Mouse (Mus musculus): ENCODE data around the gene Ptprg. TPM values are rescaled to one million over a fixed set of nuclear protein-coding genes. Genes with fewer than 3 reads are reported as not detected.

The Ptprg gene
- polyA plus RNA-seq, 1 experiment: 12.1 TPM

DNA sequence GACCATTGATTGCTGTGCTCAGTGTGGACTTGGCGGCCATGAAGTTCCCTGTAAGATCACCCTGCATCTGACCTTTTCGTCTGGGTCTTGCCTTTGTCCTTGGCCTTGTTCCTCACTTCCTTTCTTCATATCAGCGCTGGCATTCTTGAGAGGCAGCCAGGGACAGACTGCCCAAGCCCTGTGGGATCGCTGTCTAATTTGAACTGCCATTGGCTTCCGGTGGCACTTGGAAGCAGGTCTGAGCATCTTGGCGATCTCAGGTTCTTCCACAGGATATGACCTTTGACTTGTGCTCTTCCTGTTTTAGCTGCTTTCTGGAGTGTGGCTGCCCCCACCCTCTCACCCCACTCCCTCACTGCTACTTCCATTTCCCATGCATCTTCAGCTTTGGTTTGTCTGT lies 315.3 kb downstream of the Ptprg start:
- no peak overlapping the region for H3K4me3 ChIP-seq (ENCODE audit: control insufficient read depth, low read depth, low read length)
- no peaks in the 10 kb centered on the region for H3K36me3 ChIP-seq (ENCODE audit: control insufficient read depth, insufficient read depth, low read length)
- peaks cover 4% of the 10 kb centered on the region; the same call in 1 of the 2 replicates for H3K4me1 ChIP-seq (ENCODE audit: control insufficient read depth, insufficient read depth, low read length)
- no peaks in the 10 kb centered on the region for H3K27me3 ChIP-seq (ENCODE audit: control insufficient read depth, insufficient read depth, low read length)
- TF ChIP-seq POLR2A (IDR thresholded peaks at IDR 0.05; ENCODE audit: control insufficient read depth, low read depth, low read length) (no peak), CTCF (IDR thresholded peaks at IDR 0.05; ENCODE audit: control insufficient read depth, insufficient read depth, insufficient replicate concordance, low read depth, low read length) (no peak)
- H3K27ac ChIP-seq (ENCODE audit: control insufficient read depth, insufficient read depth, low read depth, low read length): no peak overlapping the region

DNA sequence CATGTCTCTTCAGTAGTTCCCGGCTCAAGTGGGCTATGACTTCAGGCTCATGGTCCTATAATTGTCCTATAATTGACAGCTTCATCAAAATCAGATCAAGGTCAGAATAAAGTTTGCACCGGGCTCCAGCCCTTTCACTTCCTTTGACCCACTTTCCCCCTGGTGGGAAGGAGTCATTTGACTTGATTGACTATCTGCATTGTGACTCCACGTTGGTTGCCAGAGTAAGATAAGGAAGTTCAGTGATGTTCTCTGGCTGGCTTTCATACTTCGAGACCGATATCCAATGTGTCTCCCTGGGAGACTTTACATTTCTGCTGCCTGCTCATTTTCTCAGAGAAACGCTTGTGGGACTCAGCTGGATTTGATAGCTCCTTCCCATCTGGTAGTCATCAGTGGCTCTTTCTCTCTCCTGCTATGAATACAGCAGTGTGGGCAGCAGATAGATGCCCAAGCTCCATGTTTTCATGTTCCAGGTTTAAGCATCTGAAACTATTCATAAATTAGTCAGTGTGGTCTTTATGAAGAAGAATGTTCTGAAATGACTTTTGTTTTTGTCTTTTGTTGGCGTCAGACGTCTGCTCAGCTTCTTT lies 318.5 kb downstream of the Ptprg start:
- no peaks in the 10 kb centered on the region for H3K27me3 ChIP-seq (ENCODE audit: control insufficient read depth, insufficient read depth, low read length)
- no peaks in the 10 kb centered on the region for H3K36me3 ChIP-seq (ENCODE audit: control insufficient read depth, insufficient read depth, low read length)
- peaks cover 4% of the 10 kb centered on the region; the same call in 1 of the 2 replicates for H3K4me1 ChIP-seq (ENCODE audit: control insufficient read depth, insufficient read depth, low read length)
- no peak overlapping the region for H3K4me3 ChIP-seq (ENCODE audit: control insufficient read depth, low read depth, low read length)
- no peak overlapping the region for H3K27ac ChIP-seq (ENCODE audit: control insufficient read depth, insufficient read depth, low read depth, low read length)
- no peak for TF ChIP-seq POLR2A (IDR thresholded peaks at IDR 0.05; ENCODE audit: control insufficient read depth, low read depth, low read length)
- no peak for TF ChIP-seq CTCF (IDR thresholded peaks at IDR 0.05; ENCODE audit: control insufficient read depth, insufficient read depth, insufficient replicate concordance, low read depth, low read length)

DNA sequence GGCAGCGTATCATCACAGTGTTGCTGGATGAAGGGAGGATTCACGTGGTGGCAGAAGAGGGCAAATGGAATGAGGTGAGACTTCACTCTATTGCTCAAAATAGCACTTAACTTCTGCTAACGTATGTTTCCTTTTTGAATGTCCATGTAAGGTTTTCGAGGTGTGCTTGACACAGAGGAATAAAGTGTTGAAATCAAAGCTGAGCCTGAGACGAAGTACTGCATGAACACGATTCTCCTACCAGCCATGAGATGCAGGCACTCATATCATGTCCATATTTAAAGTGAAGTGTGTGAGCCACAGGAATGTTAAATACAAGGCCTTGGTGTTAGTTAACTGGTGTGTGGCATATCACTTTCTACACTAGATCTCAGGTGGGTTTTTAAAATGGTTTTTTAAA lies 320.9 kb downstream of the Ptprg start:
- TF ChIP-seq CTCF (IDR thresholded peaks at IDR 0.05; ENCODE audit: control insufficient read depth, insufficient read depth, insufficient replicate concordance, low read depth, low read length) (no peak), POLR2A (IDR thresholded peaks at IDR 0.05; ENCODE audit: control insufficient read depth, low read depth, low read length) (no peak)
- H3K4me1 ChIP-seq (ENCODE audit: control insufficient read depth, insufficient read depth, low read length): no peaks in the 10 kb centered on the region
- no peak overlapping the region for H3K27ac ChIP-seq (ENCODE audit: control insufficient read depth, insufficient read depth, low read depth, low read length)
- H3K4me3 ChIP-seq (ENCODE audit: control insufficient read depth, low read depth, low read length): no peak overlapping the region
- H3K36me3 ChIP-seq (ENCODE audit: control insufficient read depth, insufficient read depth, low read length): no peaks in the 10 kb centered on the region
- H3K27me3 ChIP-seq (ENCODE audit: control insufficient read depth, insufficient read depth, low read length): no peaks in the 10 kb centered on the region

DNA sequence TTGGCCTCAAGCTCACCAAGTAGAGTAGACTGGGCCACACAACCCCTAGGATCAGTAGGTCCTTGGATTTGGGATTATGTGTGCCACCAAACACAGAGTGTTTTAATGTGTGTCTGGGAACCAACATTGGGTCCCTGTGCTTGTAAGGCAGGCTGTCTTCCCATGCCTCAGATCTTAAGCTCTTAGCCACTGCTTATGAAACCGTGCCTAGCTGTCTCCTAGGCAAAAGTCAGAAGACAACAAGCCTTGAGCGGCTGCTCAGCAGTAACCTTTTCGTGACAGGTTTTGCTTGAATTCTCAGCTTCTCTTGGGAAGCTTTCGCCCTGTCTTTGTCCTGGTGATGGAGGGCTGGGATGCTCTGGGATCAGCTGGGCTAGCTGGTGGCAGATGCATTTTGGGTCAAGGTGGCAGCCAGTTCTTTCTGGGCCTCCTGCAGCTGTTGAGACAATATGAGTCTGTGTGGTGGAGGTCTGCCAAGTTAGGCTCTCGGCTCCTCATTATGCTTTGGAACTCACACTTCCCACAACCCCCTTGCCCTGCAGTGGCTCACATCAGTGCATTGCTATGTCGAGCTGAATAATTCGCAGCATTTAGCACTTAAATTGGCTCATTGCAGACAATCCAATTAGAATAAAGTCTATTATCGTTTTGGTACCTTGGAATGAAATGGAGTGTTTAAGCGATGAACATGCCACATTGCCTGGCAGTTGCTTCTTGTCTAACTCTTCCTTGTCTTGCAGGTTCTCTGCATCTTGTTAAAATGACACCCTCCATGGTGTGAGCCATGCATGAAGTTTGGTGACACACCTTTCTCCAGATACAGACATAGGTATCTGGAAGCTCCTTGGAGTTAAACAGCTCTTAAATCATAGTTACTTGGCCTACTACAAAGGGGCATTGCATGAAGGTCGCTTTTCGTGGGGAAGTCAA lies 321.9 kb downstream of the Ptprg start:
- no peak overlapping the region for H3K4me3 ChIP-seq (ENCODE audit: control insufficient read depth, low read depth, low read length)

DNA sequence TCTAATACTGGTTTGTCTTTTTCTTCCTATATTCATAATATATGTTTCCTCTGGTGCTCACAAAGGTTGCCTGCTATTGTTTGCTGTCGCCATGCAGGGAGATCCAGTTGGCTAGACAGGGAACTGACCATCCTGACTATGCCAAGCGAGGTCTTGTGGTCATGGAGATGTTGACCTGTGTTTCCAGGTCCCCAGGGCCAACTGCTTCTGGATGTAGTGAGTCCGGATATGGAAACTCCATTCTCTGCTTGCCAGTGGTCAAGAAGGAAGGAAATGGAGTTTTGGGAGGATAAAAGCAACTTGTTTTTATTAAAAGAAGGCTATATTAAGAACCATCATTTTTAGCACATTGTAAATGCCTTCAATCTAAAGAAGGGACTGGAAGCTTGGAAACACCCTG lies 327.8 kb downstream of the Ptprg start:
- H3K4me3 ChIP-seq (ENCODE audit: control insufficient read depth, low read depth, low read length): no peak overlapping the region
- TF ChIP-seq CTCF (IDR thresholded peaks at IDR 0.05; ENCODE audit: control insufficient read depth, insufficient read depth, insufficient replicate concordance, low read depth, low read length): no peak
- TF ChIP-seq POLR2A (IDR thresholded peaks at IDR 0.05; ENCODE audit: control insufficient read depth, low read depth, low read length): no peak

More for the DNA sequence above, 321.9 kb downstream of the Ptprg start:
- H3K36me3 ChIP-seq (ENCODE audit: control insufficient read depth, insufficient read depth, low read length): no peaks in the 10 kb centered on the region
- no peaks in the 10 kb centered on the region for H3K4me1 ChIP-seq (ENCODE audit: control insufficient read depth, insufficient read depth, low read length)
- TF ChIP-seq CTCF (IDR thresholded peaks at IDR 0.05; ENCODE audit: control insufficient read depth, insufficient read depth, insufficient replicate concordance, low read depth, low read length) (no peak), POLR2A (IDR thresholded peaks at IDR 0.05; ENCODE audit: control insufficient read depth, low read depth, low read length) (no peak)
- no peak overlapping the region for H3K27ac ChIP-seq (ENCODE audit: control insufficient read depth, insufficient read depth, low read depth, low read length)
- no peaks in the 10 kb centered on the region for H3K27me3 ChIP-seq (ENCODE audit: control insufficient read depth, insufficient read depth, low read length)

DNA sequence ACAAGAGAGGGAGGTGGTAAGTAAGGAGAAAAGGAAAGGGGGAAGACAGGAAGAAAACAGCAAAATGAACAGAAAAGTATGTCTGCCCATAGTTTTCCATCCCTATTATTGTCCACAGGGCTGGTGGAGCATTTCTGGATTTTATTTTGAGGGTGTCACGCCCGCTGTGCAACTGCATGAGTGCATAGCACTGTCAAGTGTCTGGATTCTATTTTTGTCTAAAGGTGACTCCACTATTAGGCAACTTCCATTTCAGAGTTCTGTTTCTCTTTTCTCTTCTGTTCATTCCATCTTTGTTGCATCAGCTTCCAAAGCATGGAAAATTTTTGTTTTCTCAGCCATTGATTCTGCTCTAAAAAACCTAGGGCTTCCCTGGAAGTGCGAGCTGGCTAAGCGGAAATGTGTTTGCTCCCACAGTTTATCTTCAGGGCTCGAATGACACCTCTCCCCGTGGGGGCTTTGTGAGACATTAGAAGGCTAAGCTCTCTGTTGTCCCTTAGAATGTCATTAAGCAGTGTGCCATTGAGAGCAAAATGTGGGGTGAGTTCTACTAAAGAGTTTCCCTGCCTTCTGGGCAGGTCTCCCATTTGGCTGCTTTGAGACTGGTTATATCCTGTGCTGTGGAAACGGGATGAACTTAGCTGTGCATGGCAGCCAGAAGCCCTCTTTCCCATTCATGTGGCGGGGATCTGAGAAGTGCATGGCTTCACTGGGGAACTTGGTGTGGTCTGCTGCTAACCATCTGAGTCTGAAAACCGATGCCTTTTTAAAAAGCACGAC lies 330.0 kb downstream of the Ptprg start:
- Histone ChIP-seq H3K4me3 (ENCODE audit: control insufficient read depth, low read depth, low read length) (no peak overlapping the region), H3K4me1 (ENCODE audit: control insufficient read depth, insufficient read depth, low read length) (no peaks in the 10 kb centered on the region), H3K27ac (ENCODE audit: control insufficient read depth, insufficient read depth, low read depth, low read length) (no peak overlapping the region), H3K27me3 (ENCODE audit: control insufficient read depth, insufficient read depth, low read length) (no peaks in the 10 kb centered on the region), H3K36me3 (ENCODE audit: control insufficient read depth, insufficient read depth, low read length) (no peaks in the 10 kb centered on the region)
- TF ChIP-seq POLR2A (IDR thresholded peaks at IDR 0.05; ENCODE audit: control insufficient read depth, low read depth, low read length) (no peak), CTCF (IDR thresholded peaks at IDR 0.05; ENCODE audit: control insufficient read depth, insufficient read depth, insufficient replicate concordance, low read depth, low read length) (no peak)

More for the DNA sequence above, 327.8 kb downstream of the Ptprg start:
- Histone ChIP-seq H3K27me3 (ENCODE audit: control insufficient read depth, insufficient read depth, low read length) (no peaks in the 10 kb centered on the region), H3K36me3 (ENCODE audit: control insufficient read depth, insufficient read depth, low read length) (no peaks in the 10 kb centered on the region), H3K4me1 (ENCODE audit: control insufficient read depth, insufficient read depth, low read length) (no peaks in the 10 kb centered on the region), H3K27ac (ENCODE audit: control insufficient read depth, insufficient read depth, low read depth, low read length) (no peak overlapping the region)

DNA sequence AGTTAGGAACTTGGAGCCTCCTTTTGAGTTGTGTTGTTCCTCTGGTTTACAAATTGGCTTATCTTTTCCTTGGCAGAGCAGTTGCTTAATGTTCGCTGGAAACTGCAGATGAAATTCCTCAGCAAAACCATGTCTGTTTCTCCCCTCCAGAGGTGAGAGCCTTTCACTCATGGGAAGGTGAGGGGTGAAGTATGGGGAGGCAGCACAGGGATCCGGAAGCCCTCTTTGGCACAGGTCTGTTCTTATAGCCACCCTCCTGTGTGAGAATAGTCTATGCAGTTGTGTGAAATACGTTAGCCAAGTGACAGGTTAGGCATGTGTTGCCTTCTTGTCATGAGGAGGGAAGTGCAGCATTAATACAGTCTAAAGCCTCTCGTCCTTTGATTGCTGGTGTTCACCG lies 330.7 kb downstream of the Ptprg start:
- H3K4me1 ChIP-seq (ENCODE audit: control insufficient read depth, insufficient read depth, low read length): no peaks in the 10 kb centered on the region
- no peaks in the 10 kb centered on the region for H3K27me3 ChIP-seq (ENCODE audit: control insufficient read depth, insufficient read depth, low read length)
- no peak overlapping the region for H3K27ac ChIP-seq (ENCODE audit: control insufficient read depth, insufficient read depth, low read depth, low read length)
- H3K36me3 ChIP-seq (ENCODE audit: control insufficient read depth, insufficient read depth, low read length): no peaks in the 10 kb centered on the region
- no peak overlapping the region for H3K4me3 ChIP-seq (ENCODE audit: control insufficient read depth, low read depth, low read length)
- no peak for TF ChIP-seq POLR2A (IDR thresholded peaks at IDR 0.05; ENCODE audit: control insufficient read depth, low read depth, low read length)
- no peak for TF ChIP-seq CTCF (IDR thresholded peaks at IDR 0.05; ENCODE audit: control insufficient read depth, insufficient read depth, insufficient replicate concordance, low read depth, low read length)
